Mouse (Mus musculus): ENCODE measurements around the gene Tekt1. TPM values are rescaled to one million over a fixed set of nuclear protein-coding genes. Genes with fewer than 3 reads are reported as not detected.

The Tekt1 gene
- total and polyA plus RNA-seq, 3 experiments = 0.08 TPM; not detected in 2

DNA sequence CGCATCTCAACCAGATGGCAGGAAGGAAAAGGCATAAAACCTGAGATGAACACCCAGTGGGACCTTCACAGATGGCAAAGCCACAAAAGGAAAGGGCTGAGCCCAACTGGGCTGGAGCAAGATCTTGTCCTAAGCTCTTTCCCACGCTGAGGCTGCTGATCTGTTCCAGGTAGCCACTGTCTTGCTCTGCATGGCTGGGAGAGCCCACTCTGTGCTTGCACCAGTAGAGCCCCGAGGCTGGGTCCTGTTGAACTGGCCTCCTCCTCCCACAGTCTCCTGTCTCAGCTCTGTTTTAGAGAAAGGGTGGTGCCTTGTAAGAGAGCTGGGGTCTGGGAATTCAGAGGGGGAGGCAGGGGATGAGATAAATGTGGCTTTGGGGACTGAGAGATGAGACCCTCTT is 44.8 kb upstream of the Tekt1 start:
- Histone ChIP-seq H3K9me3 (replicated peaks; ENCODE audit: low read length) (peaks cover 3% of the 10 kb centered on the region), H3K4me2 (ENCODE audit: insufficient read depth, low read depth, poor library complexity, severe bottlenecking) (no peak overlapping the region), H3K4me3 (replicated peaks in 1 of 3; ENCODE audit: low read depth in 2 of 3, low read length in 2 of 3, poor library complexity in 1 of 3) (no peak overlapping the region), H3K4me1 (ENCODE audit: control insufficient read depth in 1 of 2, insufficient read depth in 2 of 2) (peaks cover 3 to 5% of the 10 kb centered on the region in 2 experiments; a peak in 3 of 4 replicates), H3K36me3 (replicated peaks in 1 of 2; ENCODE audit: control insufficient read depth in 1 of 2, insufficient read depth in 1 of 2, low read length in 1 of 2) (no peaks in the 10 kb centered on the region), H3K79me2 (replicated peaks; ENCODE audit: control insufficient read depth, extremely low read depth, insufficient read depth, poor library complexity, severe bottlenecking) (no peaks in the 10 kb centered on the region), H3K9ac (ENCODE audit: insufficient read depth, low read depth) (no peak overlapping the region), H3K27me3 (replicated peaks) (peaks cover 94% of the 10 kb centered on the region), H3K27ac (ENCODE audit: insufficient read depth, low read depth) (no peak overlapping the region)
- in situ Hi-C loops (cut with MboI; ENCODE audit: low pct_ligation_motif_present, low pct_unique_long_range_greater_than_20kb, low sequenced_read_pairs) = no loop called here
- TF ChIP-seq E2F4 (IDR thresholded peaks at IDR 0.05; ENCODE audit: insufficient replicate concordance, low read depth, low read length) = no peak
- TF ChIP-seq MAX (IDR thresholded peaks at IDR 0.05; ENCODE audit: low read length) = no peak
- TF ChIP-seq MYC (IDR thresholded peaks at IDR 0.05; ENCODE audit: low read depth, low read length) = no peak
- no peak for TF ChIP-seq JUND (conservative IDR thresholded peaks at IDR 0.05; ENCODE audit: low read depth, low read length)
- no peak for TF ChIP-seq ZMIZ1 (IDR thresholded peaks at IDR 0.05; ENCODE audit: low read depth, low read length)
- no peak for TF ChIP-seq RCOR1 (conservative IDR thresholded peaks at IDR 0.05; ENCODE audit: low read depth, low read length)
- no peak for TF ChIP-seq TCF12 (IDR thresholded peaks at IDR 0.05; ENCODE audit: low read depth, low read length)
- TF ChIP-seq CHD2 (IDR thresholded peaks at IDR 0.05; ENCODE audit: low read length) = no peak
- TF ChIP-seq POLR2A (IDR thresholded peaks at IDR 0.05; ENCODE audit: low read depth, low read length) = no peak
- DNase-seq (ENCODE audit: extremely low read depth) = no peak
- dilution Hi-C loops (cut with MboI; ENCODE audit: extremely low pct_ligation_motif_present, extremely low pct_unique_long_range_greater_than_20kb, low sequenced_read_pairs) = no loop called here

DNA sequence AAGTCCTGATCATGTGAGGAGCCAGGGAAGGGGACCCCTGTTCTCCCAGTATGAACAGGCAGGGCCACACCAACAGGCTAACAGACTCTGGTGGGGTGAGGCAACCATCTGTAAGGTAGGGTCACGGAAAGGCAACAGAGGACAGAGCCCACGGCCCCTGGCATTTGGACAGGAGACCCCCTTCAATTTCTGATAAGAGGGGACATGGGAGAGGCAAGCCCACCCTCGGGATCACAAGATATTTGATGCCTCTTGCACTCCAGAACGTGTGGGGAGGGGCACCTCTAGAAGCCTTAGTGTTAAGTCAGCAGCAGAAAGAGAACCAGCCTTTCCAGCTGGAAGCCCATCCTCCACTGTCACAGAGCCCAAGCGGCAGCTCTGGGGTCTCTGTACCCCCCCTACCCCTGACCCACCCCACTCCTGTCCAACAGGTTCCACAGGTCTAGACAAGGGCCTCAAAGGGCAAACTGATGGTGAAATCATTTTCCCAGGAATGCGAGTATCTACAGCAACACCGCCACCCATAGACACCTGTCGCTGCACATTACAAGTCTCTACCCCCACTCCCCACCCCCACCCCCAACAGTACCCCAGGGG is 43.9 kb upstream of the Tekt1 start:
- DNase-seq (ENCODE audit: extremely low read depth) = no peak
- dilution Hi-C loops (cut with MboI; ENCODE audit: extremely low pct_ligation_motif_present, extremely low pct_unique_long_range_greater_than_20kb, low sequenced_read_pairs) = no loop called here
- H3K79me2 ChIP-seq (replicated peaks; ENCODE audit: control insufficient read depth, extremely low read depth, insufficient read depth, poor library complexity, severe bottlenecking) = no peaks in the 10 kb centered on the region
- in situ Hi-C loops (cut with MboI; ENCODE audit: low pct_ligation_motif_present, low pct_unique_long_range_greater_than_20kb, low sequenced_read_pairs) = no loop called here
- TF ChIP-seq JUN (IDR thresholded peaks at IDR 0.05; ENCODE audit: insufficient read depth, low read depth, low read length) = no peak
- TF ChIP-seq E2F4 (IDR thresholded peaks at IDR 0.05; ENCODE audit: insufficient replicate concordance, low read depth, low read length) = no peak
- TF ChIP-seq USF1 (IDR thresholded peaks at IDR 0.05; ENCODE audit: low read depth, low read length) = no peak
- no peak for TF ChIP-seq CTCF (conservative IDR thresholded peaks at IDR 0.05 in 1 of 2, IDR thresholded peaks at IDR 0.05 in 1 of 2; ENCODE audit: low read depth in 2 of 2, low read length in 2 of 2)
- TF ChIP-seq POLR2A (IDR thresholded peaks at IDR 0.05; ENCODE audit: low read depth, low read length) = no peak
- TF ChIP-seq MEF2A (IDR thresholded peaks at IDR 0.05; ENCODE audit: borderline replicate concordance, low read depth, low read length) = no peak
- no peak for TF ChIP-seq POLR2AphosphoS2 (IDR thresholded peaks at IDR 0.05; ENCODE audit: low read depth, low read length)
- TF ChIP-seq UBTF (IDR thresholded peaks at IDR 0.05; ENCODE audit: low read depth, low read length) = no peak
- TF ChIP-seq MXI1 (IDR thresholded peaks at IDR 0.05; ENCODE audit: low read depth, low read length) = no peak
- no peak for TF ChIP-seq TBP (conservative IDR thresholded peaks at IDR 0.05; ENCODE audit: low read depth, low read length)
- TF ChIP-seq PAX5 (IDR thresholded peaks at IDR 0.05; ENCODE audit: low read length) = no peak
- no peak for TF ChIP-seq MAFK (IDR thresholded peaks at IDR 0.05; ENCODE audit: insufficient replicate concordance, low read length)
- no peak for TF ChIP-seq RAD21 (IDR thresholded peaks at IDR 0.05; ENCODE audit: low read depth, low read length)
- TF ChIP-seq ZNF384 (IDR thresholded peaks at IDR 0.05; ENCODE audit: low read depth, low read length) = no peak
- no peak overlapping the region for H3K27ac ChIP-seq (ENCODE audit: insufficient read depth, low read depth)
- peaks cover under 1% of the 10 kb centered on the region for H3K9me3 ChIP-seq (replicated peaks; ENCODE audit: low read length)
- peaks cover 0 to 2% of the 10 kb centered on the region in 2 experiments; a peak in 3 of 4 replicates for H3K4me1 ChIP-seq (ENCODE audit: control insufficient read depth in 1 of 2, insufficient read depth in 2 of 2)
- no peak overlapping the region for H3K9ac ChIP-seq (ENCODE audit: insufficient read depth, low read depth)
- peaks cover 94% of the 10 kb centered on the region for H3K27me3 ChIP-seq (replicated peaks)
- no peak overlapping the region for H3K4me3 ChIP-seq (replicated peaks in 1 of 3; ENCODE audit: low read depth in 2 of 3, low read length in 2 of 3, poor library complexity in 1 of 3)
- no peaks in the 10 kb centered on the region for H3K36me3 ChIP-seq (replicated peaks in 1 of 2; ENCODE audit: control insufficient read depth in 1 of 2, insufficient read depth in 1 of 2, low read length in 1 of 2)
- H3K4me2 ChIP-seq (ENCODE audit: insufficient read depth, low read depth, poor library complexity, severe bottlenecking) = no peak overlapping the region

Data from CH12.LX (cell line).